Mouse (Mus musculus) MEL (cell line): ENCODE results near the gene Dnajc7. TPM values are rescaled to one million over a fixed set of nuclear protein-coding genes. Genes with fewer than 3 reads are reported as not detected.

Source experiments
- DNase-seq: peaks from one replicate; pipeline ENCODE4 v3.0.0; 2011; ENCODE audit warnings: low read depth, low spot score
- H3K27ac ChIP-seq: 2 replicates; pipeline ENCODE4 v1.5.1; 2012; ENCODE audit warnings: low read depth, mild to moderate bottlenecking, control low read depth, low read length, moderate library complexity; ENCODE audit not compliant: control insufficient read depth
- H3K27me3 ChIP-seq, 2 experiments: fragments of 150-350 bp in 1 of 2; sonication (generic) in 1 of 2; 2 replicates each; pipeline ENCODE4 v1.6.1; 2012; ENCODE audit warnings: low read length in 2 of 2, mild to moderate bottlenecking in 2 of 2, improper control_type of control experiment in 1 of 2, moderate library complexity in 1 of 2; ENCODE audit not compliant: insufficient read depth in 2 of 2, control insufficient read depth in 1 of 2
- H3K36me3 ChIP-seq, 2 experiments: 2 replicates each; pipeline ENCODE4 v1.6.1; 2012 to 2014; ENCODE audit warnings: low read length in 2 of 2, improper control_type of control experiment in 1 of 2, inconsistent platforms in 1 of 2, mild to moderate bottlenecking in 1 of 2; ENCODE audit not compliant: insufficient read depth in 2 of 2, control insufficient read depth in 1 of 2
- H3K4me1 ChIP-seq, 2 experiments: fragments of 150-350 bp in 1 of 2; sonication (generic) in 1 of 2; 2 replicates each; pipeline ENCODE4 v1.6.1; 2012; ENCODE audit warnings: low read length in 2 of 2, improper control_type of control experiment in 1 of 2, mild to moderate bottlenecking in 1 of 2; ENCODE audit not compliant: insufficient read depth in 2 of 2, control insufficient read depth in 1 of 2
- H3K4me3 ChIP-seq, 2 experiments: fragments of 150-350 bp in 1 of 2; sonication (generic) in 1 of 2; 2 replicates each; pipeline ENCODE4 v1.5.1; 2012; ENCODE audit warnings: low read depth in 2 of 2, low read length in 2 of 2, mild to moderate bottlenecking in 2 of 2, moderate library complexity in 2 of 2, control low read depth in 1 of 2, improper control_type of control experiment in 1 of 2; ENCODE audit not compliant: control insufficient read depth in 1 of 2, insufficient read depth in 1 of 2
- H3K79me2 ChIP-seq: 2 replicates; pipeline ENCODE4 v1.6.1; 2012; ENCODE audit warnings: mild to moderate bottlenecking, low read length, moderate library complexity; ENCODE audit not compliant: control insufficient read depth, poor library complexity, insufficient read depth
- H3K9ac ChIP-seq: 2 replicates; pipeline ENCODE4 v1.6.1; 2012; ENCODE audit warnings: low read depth, mild to moderate bottlenecking, control low read depth, low read length, moderate library complexity; ENCODE audit not compliant: control insufficient read depth, poor library complexity, severe bottlenecking
- H3K9me3 ChIP-seq: fragments of 150-350 bp; sonication (generic); replicated peaks from 2 replicates; pipeline ENCODE4 v1.6.1; 2012; ENCODE audit warnings: mild to moderate bottlenecking, low read length, improper control_type of control experiment, moderate library complexity; ENCODE audit not compliant: insufficient read depth
- CHD2 ChIP-seq: IDR thresholded peaks from 2 replicates; pipeline ENCODE4 v1.6.1; 2011; ENCODE audit warnings: low read length, improper control_type of control experiment
- CTCF ChIP-seq, 3 experiments: IDR thresholded peaks in 2 of 3; conservative IDR thresholded peaks in 1 of 3; 2 replicates each; pipeline ENCODE4 v1.5.1; 2011 to 2012; ENCODE audit warnings: low read length in 3 of 3, low read depth in 2 of 3, mild to moderate bottlenecking in 2 of 3, improper control_type of control experiment in 1 of 3, inconsistent platforms in 1 of 3, mixed read lengths in 1 of 3, moderate library complexity in 1 of 3; ENCODE audit not compliant: control insufficient read depth in 1 of 3, insufficient read depth in 1 of 3, poor library complexity in 1 of 3, severe bottlenecking in 1 of 3
- ELF1 ChIP-seq: IDR thresholded peaks from 2 replicates; pipeline ENCODE4 v1.6.1; 2014; ENCODE audit warnings: low read depth, mild to moderate bottlenecking, inconsistent platforms, low read length, improper control_type of control experiment, moderate library complexity
- EP300 ChIP-seq, 2 experiments: IDR thresholded peaks; 2 replicates each; pipeline ENCODE4 v1.6.1; 2011; ENCODE audit warnings: improper control_type of control experiment in 2 of 2, low read length in 2 of 2, low read depth in 1 of 2, mild to moderate bottlenecking in 1 of 2
- GABPA ChIP-seq: IDR thresholded peaks from 2 replicates; pipeline ENCODE4 v1.6.1; 2012; ENCODE audit warnings: low read depth, mild to moderate bottlenecking, inconsistent platforms, low read length, improper control_type of control experiment, moderate library complexity
- JUND ChIP-seq: IDR thresholded peaks from 2 replicates; pipeline ENCODE4 v1.6.1; 2011; ENCODE audit warnings: low read depth, mild to moderate bottlenecking, improper control_type of control experiment, low read length
- MAFK ChIP-seq: IDR thresholded peaks from 2 replicates; pipeline ENCODE4 v1.6.1; 2011; ENCODE audit warnings: low read depth, mild to moderate bottlenecking, low read length, improper control_type of control experiment, borderline replicate concordance
- MAX ChIP-seq: IDR thresholded peaks from 2 replicates; pipeline ENCODE4 v1.6.1; 2011; ENCODE audit warnings: low read length, improper control_type of control experiment
- MAZ ChIP-seq: IDR thresholded peaks from 2 replicates; pipeline ENCODE4 v1.6.1; 2012; ENCODE audit warnings: low read depth, mild to moderate bottlenecking, inconsistent platforms, low read length, improper control_type of control experiment
- MEF2A ChIP-seq: IDR thresholded peaks from 2 replicates; pipeline ENCODE4 v1.6.1; 2014; ENCODE audit warnings: low read depth, mild to moderate bottlenecking, inconsistent platforms, low read length, improper control_type of control experiment; ENCODE audit not compliant: poor library complexity, insufficient replicate concordance, severe bottlenecking; ENCODE audit errors: extremely low read depth
- MYB ChIP-seq: IDR thresholded peaks from 2 replicates; pipeline ENCODE4 v1.6.1; 2011; ENCODE audit warnings: mild to moderate bottlenecking, low read depth, low read length, improper control_type of control experiment
- MYC ChIP-seq: IDR thresholded peaks from 2 replicates; pipeline ENCODE4 v1.6.1; 2011; ENCODE audit warnings: low read depth, mild to moderate bottlenecking, low read length, improper control_type of control experiment, moderate library complexity
- NELFE ChIP-seq: IDR thresholded peaks from 2 replicates; pipeline ENCODE4 v1.6.1; 2011; ENCODE audit warnings: low read depth, low read length, improper control_type of control experiment
- NRF1 ChIP-seq: IDR thresholded peaks from 2 replicates; pipeline ENCODE4 v1.6.1; 2014; ENCODE audit warnings: low read depth, mild to moderate bottlenecking, inconsistent platforms, low read length, improper control_type of control experiment, moderate library complexity; ENCODE audit not compliant: poor library complexity, insufficient read depth, severe bottlenecking
- POLR2A ChIP-seq, 2 experiments: IDR thresholded peaks; 2 replicates each; pipeline ENCODE4 v1.6.1; 2011 to 2012; ENCODE audit warnings: low read length in 2 of 2, mild to moderate bottlenecking in 2 of 2, control low read depth in 1 of 2, improper control_type of control experiment in 1 of 2, low read depth in 1 of 2, moderate library complexity in 1 of 2; ENCODE audit not compliant: control insufficient read depth in 1 of 2, insufficient read depth in 1 of 2, poor library complexity in 1 of 2
- POLR2AphosphoS2 ChIP-seq: IDR thresholded peaks from 2 replicates; pipeline ENCODE4 v1.6.1; 2011; ENCODE audit warnings: low read length, improper control_type of control experiment
- RCOR1 ChIP-seq: IDR thresholded peaks from 2 replicates; pipeline ENCODE4 v1.6.1; 2012; ENCODE audit warnings: low read depth, mild to moderate bottlenecking, inconsistent platforms, low read length, improper control_type of control experiment
- SMC3 ChIP-seq: IDR thresholded peaks from 2 replicates; pipeline ENCODE4 v1.6.1; 2011; ENCODE audit warnings: low read depth, low read length, improper control_type of control experiment
- TAL1 ChIP-seq: IDR thresholded peaks from 2 replicates; pipeline ENCODE4 v1.6.1; 2012; ENCODE audit warnings: mild to moderate bottlenecking, inconsistent platforms, low read length, moderate library complexity, mixed read lengths
- UBTF ChIP-seq: IDR thresholded peaks from 2 replicates; pipeline ENCODE4 v1.6.1; 2012; ENCODE audit warnings: low read depth, mild to moderate bottlenecking, inconsistent platforms, low read length, improper control_type of control experiment, moderate library complexity, borderline replicate concordance; ENCODE audit not compliant: insufficient read depth
- USF1 ChIP-seq: IDR thresholded peaks from 2 replicates; pipeline ENCODE4 v1.6.1; 2014; ENCODE audit warnings: low read depth, mild to moderate bottlenecking, inconsistent platforms, low read length, improper control_type of control experiment, moderate library complexity
- ZMIZ1 ChIP-seq: IDR thresholded peaks from 2 replicates; pipeline ENCODE4 v1.6.1; 2012; ENCODE audit warnings: low read depth, mild to moderate bottlenecking, inconsistent platforms, low read length, improper control_type of control experiment, moderate library complexity
- polyA plus RNA-seq, 2 experiments: library from polyadenylated mRNA; stranded (reverse) in 1 of 2; unstranded in 1 of 2; fragments of >175 nt in 1 of 2; fragments of >200 nt in 1 of 2; gene quantifications; 2 replicates each; pipeline versions ENCODE4 v1.2.1 to v1.2.4; 2012; ENCODE audit warnings: low replicate concordance in 2 of 2, low read depth in 1 of 2; ENCODE audit not compliant: insufficient read length in 2 of 2, insufficient read depth in 1 of 2, missing spikeins in 1 of 2
- total RNA-seq: library from RNA; depleted of rRNA; stranded (reverse); fragments of 300-350 nt; gene quantifications from 2 replicates; pipeline ENCODE4 v1.2.3, GENCODE M21; 2012

Dnajc7 gene
- total and polyA plus RNA-seq, 3 experiments = 230 to 452 (median 346) TPM

DNA sequence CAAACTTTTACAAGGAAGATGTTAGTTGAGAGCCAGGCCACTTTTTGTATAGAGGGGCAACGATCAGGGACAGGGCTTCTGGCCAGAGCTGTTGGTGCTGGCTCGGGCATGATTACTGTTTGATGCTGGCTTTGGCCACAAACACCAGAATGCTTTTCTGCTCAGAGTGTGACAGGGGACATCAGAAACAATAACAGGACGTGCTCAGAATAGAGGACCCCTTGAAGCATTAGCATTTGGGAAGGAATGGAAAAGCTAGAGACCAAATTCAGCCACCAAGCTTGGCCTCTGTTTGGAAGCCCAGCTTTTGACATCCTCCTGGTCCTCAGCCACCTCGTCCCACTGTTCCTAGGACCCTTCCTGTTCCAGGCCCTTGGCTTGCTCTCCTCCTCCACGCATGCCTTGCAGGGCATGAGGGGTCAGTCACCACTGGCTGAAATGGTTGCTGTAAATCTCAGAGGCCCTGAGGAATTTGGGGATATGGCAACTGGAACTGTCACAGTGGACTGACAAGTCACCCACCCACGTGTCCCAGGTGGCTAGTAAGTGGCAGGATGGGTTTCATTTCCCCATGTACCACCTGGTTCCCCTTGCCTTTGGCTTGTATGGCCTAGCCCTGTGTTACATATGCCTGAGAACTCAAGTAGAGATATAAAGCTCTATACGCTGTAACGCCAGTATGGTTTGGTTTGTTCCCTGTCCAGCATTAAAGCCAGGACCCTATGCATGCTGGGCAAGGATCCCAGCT is 41.9 kb downstream of the Dnajc7 start:
- no peaks in the 10 kb centered on the region for H3K9me3 ChIP-seq
- H3K27me3 ChIP-seq = no peaks in the 10 kb centered on the region
- TF ChIP-seq USF1 (no peak), POLR2AphosphoS2 (0 out of 2 replicates have a peak, but pooled peaks have one; percentile 15), NELFE (no peak), CHD2 (no peak), MEF2A (no peak), TAL1 (no peak)
- no peak overlapping the region for H3K4me3 ChIP-seq
- no peaks in the 10 kb centered on the region; the same call in 1 of the 2 replicates for H3K79me2 ChIP-seq
- H3K27ac ChIP-seq = no peak overlapping the region
- H3K4me1 ChIP-seq = peaks cover 9 to 18% of the 10 kb centered on the region in 2 experiments
- no peak for DNase-seq
- no peak overlapping the region for H3K9ac ChIP-seq
- peaks cover 5 to 17% of the 10 kb centered on the region in 2 experiments for H3K36me3 ChIP-seq

DNA sequence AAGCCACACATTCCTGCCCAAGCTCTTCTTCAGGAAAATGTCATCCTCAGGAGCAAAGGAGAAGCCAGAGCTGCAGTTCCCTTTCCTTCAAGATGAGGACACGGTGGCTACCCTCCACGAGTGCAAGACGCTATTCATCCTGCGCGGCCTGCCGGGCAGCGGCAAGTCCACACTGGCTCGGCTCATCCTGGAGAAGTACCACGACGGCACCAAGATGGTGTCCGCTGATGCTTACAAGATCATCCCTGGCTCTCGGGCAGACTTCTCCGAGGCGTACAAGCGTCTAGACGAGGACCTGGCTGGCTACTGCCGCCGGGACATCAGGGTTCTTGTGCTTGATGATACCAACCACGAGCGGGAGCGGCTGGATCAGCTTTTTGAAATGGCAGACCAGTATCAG is 43.7 kb downstream of the Dnajc7 start:
- H3K36me3 ChIP-seq = peaks cover 0 to 4% of the 10 kb centered on the region in 2 experiments; a peak in 3 of 4 replicates
- no peaks in the 10 kb centered on the region for H3K27me3 ChIP-seq
- no peak for DNase-seq
- H3K9ac ChIP-seq = no peak overlapping the region
- H3K4me3 ChIP-seq = no peak overlapping the region
- TF ChIP-seq UBTF (no peak), MYB (no peak), EP300 (IDR thresholded peaks at IDR 0.05; ENCODE audit: low read depth in 1 of 2, low read length in 2 of 2) (no peak), MAZ (no peak)
- H3K79me2 ChIP-seq = no peaks in the 10 kb centered on the region; the same call in 1 of the 2 replicates
- H3K9me3 ChIP-seq = no peaks in the 10 kb centered on the region
- H3K4me1 ChIP-seq = peaks cover 2 to 6% of the 10 kb centered on the region in 2 experiments; a peak in 3 of 4 replicates
- no peak overlapping the region for H3K27ac ChIP-seq

DNA sequence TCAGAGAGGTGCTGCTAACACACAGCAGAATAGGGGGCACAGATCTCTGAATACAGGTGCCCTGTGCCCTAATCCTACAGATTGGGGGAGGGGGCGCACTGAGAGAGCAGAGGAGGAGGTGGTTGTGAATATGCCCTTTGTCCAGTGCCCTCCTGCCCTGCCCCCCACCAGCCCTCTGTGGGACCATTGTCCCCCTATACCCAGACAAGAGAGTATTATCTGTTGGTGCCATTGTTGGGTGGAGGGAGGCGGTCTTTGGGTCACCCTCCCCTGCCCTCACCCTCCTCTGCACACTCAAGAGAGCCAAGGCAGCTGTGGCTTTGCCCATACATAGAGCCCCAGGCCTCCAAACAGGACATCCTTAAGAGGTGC is 44.5 kb downstream of the Dnajc7 start:
- peak overlapping the region; percentile 68 for H3K4me3 ChIP-seq
- no peak for DNase-seq
- peaks cover 0 to 4% of the 10 kb centered on the region in 2 experiments; a peak in 2 of 4 replicates for H3K36me3 ChIP-seq
- H3K27ac ChIP-seq = peak overlapping the region; percentile 25
- TF ChIP-seq POLR2A (IDR thresholded peaks at IDR 0.05; ENCODE audit: control insufficient read depth in 1 of 2, insufficient read depth in 1 of 2, low read depth in 1 of 2, low read length in 2 of 2, poor library complexity in 1 of 2) (no peak), CTCF (IDR thresholded peaks at IDR 0.05 in 2 of 3, conservative IDR thresholded peaks at IDR 0.05 in 1 of 3; ENCODE audit: control insufficient read depth in 1 of 3, insufficient read depth in 1 of 3, low read depth in 2 of 3, low read length in 3 of 3, poor library complexity in 1 of 3, severe bottlenecking in 1 of 3) (no peak), CHD2 (no peak), NRF1 (no peak), ELF1 (no peak), ZMIZ1 (no peak), RCOR1 (no peak), MYC (no peak), MAX (no peak), GABPA (no peak), UBTF (no peak), MAFK (no peak), SMC3 (no peak), JUND (no peak)
- H3K79me2 ChIP-seq = no peaks in the 10 kb centered on the region; the same call in 1 of the 2 replicates
- peaks cover 2 to 11% of the 10 kb centered on the region in 2 experiments; a peak in 3 of 4 replicates for H3K4me1 ChIP-seq
- peak overlapping the region; percentile 69 for H3K9ac ChIP-seq
- no peaks in the 10 kb centered on the region for H3K27me3 ChIP-seq
- H3K9me3 ChIP-seq = no peaks in the 10 kb centered on the region
